Mouse (Mus musculus) hindbrain, embryonic 13.5 days (tissue): ENCODE data around the gene 1700017D01Rik. TPM values are rescaled to one million over a fixed set of nuclear protein-coding genes. Genes with fewer than 3 reads are reported as not detected.
"Not testable (repeated sequence)": the region's sequence is repeated elsewhere in the genome, so short reads cannot be mapped to it uniquely, and the experiment has no call there.

Experiments used
- ATAC-seq: fragments of 200-750 bp; cut with Nextera tagmentation; 2 replicates; pipeline ENCODE4 v1.8.0; 2017; ENCODE audit warnings: moderate TSS enrichment; ENCODE audit not compliant: low FRiP score
- H3K27ac ChIP-seq: fragments of 300-500 bp; sonication (generic); 2 replicates; pipeline ENCODE4 v1.5.1; 2015; ENCODE audit warnings: inconsistent platforms, mild to moderate bottlenecking, moderate library complexity
- H3K27me3 ChIP-seq: fragments of 300-500 bp; sonication (generic); 2 replicates; pipeline ENCODE4 v1.6.1; 2015; ENCODE audit warnings: mild to moderate bottlenecking, inconsistent platforms
- H3K36me3 ChIP-seq: fragments of 300-500 bp; sonication (generic); 2 replicates; pipeline ENCODE4 v1.6.1; 2015; ENCODE audit warnings: mild to moderate bottlenecking, inconsistent platforms
- H3K4me1 ChIP-seq: fragments of 300-500 bp; sonication (generic); replicated peaks from 2 replicates; pipeline ENCODE4 v1.6.1; 2015; ENCODE audit warnings: inconsistent platforms
- H3K4me2 ChIP-seq: fragments of 300-500 bp; sonication (generic); 2 replicates; pipeline ENCODE4 v1.6.1; 2015; ENCODE audit warnings: inconsistent platforms, mild to moderate bottlenecking, moderate library complexity
- H3K4me3 ChIP-seq: fragments of 300-500 bp; sonication (generic); 2 replicates; pipeline ENCODE4 v1.5.1; 2015; ENCODE audit warnings: mild to moderate bottlenecking, inconsistent platforms
- H3K9ac ChIP-seq: fragments of 300-500 bp; sonication (generic); 2 replicates; pipeline ENCODE4 v1.6.1; 2015; ENCODE audit warnings: mild to moderate bottlenecking, inconsistent platforms
- H3K9me3 ChIP-seq: fragments of 300-500 bp; sonication (generic); 2 replicates; pipeline ENCODE4 v1.6.1; 2016; ENCODE audit warnings: inconsistent platforms
- WGBS: fragments of 180-500 bp; shearing (Covaris S2); methylation state at CpG from one replicate; pipeline ENCODE4 v1.1.7; 2015; 5-methylcytosine and 5-hydroxymethylcytosine counted together
- polyA plus RNA-seq: library from polyadenylated mRNA; unstranded; fragments of >200 nt; fragmentation: Nextera tagmentation; extraction: Ambion mirVana; gene quantifications from 2 replicates; pipeline ENCODE4 v1.2.1, GENCODE M21; 2015

The 1700017D01Rik gene
- not detected in 2 replicates for polyA plus RNA-seq

GRCm38 (mm10) chr19:11130776-11131175 is at the start of gene 1700017D01Rik:
1700017D01Rik (minus strand) TSS chr19:11130876.
- H3K4me3 ChIP-seq, H3K4me2 ChIP-seq, H3K4me1 ChIP-seq, H3K9me3 ChIP-seq, H3K27me3 ChIP-seq, H3K36me3 ChIP-seq, ATAC-seq, H3K9ac ChIP-seq, H3K27ac ChIP-seq: not testable (repeated sequence)
- WGBS = 86% methylated on average over 8 of the region's 8 CpGs

GRCm38 (mm10) chr19:11177464-11177863 is 46.8 kb upstream of the 1700017D01Rik start:
- WGBS = 69% methylated on average over 2 of the region's 2 CpGs
- Histone ChIP-seq H3K4me3 (no peak overlapping the region), H3K4me1 (no peaks in the 10 kb centered on the region), H3K27ac (no peak overlapping the region), H3K9ac (no peak overlapping the region), H3K36me3 (no peaks in the 10 kb centered on the region), H3K4me2 (no peak overlapping the region), H3K9me3 (no peaks in the 10 kb centered on the region), H3K27me3 (no peaks in the 10 kb centered on the region)
- peak; percentile 52; the same call in 1 of the 2 replicates for ATAC-seq

DNA sequence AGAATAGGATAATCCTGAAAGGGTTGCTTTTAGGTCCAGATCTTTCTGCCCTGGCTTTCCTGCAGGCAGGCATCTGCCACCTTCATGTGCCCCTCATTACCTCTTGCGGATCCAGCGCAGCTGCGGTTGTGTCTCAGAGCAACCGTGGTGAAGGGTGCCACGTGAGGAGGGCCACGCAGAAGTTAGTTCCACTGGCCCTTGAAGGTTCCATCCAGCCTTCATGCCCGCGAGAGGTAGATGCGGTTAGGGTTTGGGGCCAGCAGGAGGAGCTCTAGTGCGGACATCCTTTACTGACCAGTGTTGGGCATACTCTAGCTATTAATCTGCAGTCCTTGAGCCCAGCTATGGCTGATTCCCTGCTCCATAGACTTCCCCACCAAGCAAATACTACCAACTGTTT is 34.5 kb upstream of the 1700017D01Rik start, which contains the start of gene 1700025F22Rik:
Gene 1700025F22Rik, minus strand, starts transcription at position 149 of the 400 bp plus-strand sequence.
- H3K36me3 ChIP-seq = no peaks in the 10 kb centered on the region
- H3K27ac ChIP-seq = no peak within 1 kb of the TSS
- no peaks in the 10 kb centered on the region for H3K4me1 ChIP-seq
- 35% methylated on average over 10 of the region's 10 CpGs for WGBS
- no peak within 1 kb of the TSS for H3K4me3 ChIP-seq
- no peak for ATAC-seq
- H3K9me3 ChIP-seq = no peaks in the 10 kb centered on the region
- H3K4me2 ChIP-seq = no peak within 1 kb of the TSS
- no peaks in the 10 kb centered on the region for H3K27me3 ChIP-seq
- H3K9ac ChIP-seq = no peak within 1 kb of the TSS

GRCm38 (mm10) chr19:11157890-11158289 is 27.2 kb upstream of the 1700017D01Rik start:
- ATAC-seq, H3K9ac ChIP-seq, H3K4me1 ChIP-seq, H3K36me3 ChIP-seq, H3K27me3 ChIP-seq, H3K4me2 ChIP-seq, H3K4me3 ChIP-seq, H3K9me3 ChIP-seq, H3K27ac ChIP-seq: not testable (repeated sequence)
- 84% methylated on average over 6 of the region's 6 CpGs for whole genome bisulfite sequencing

DNA sequence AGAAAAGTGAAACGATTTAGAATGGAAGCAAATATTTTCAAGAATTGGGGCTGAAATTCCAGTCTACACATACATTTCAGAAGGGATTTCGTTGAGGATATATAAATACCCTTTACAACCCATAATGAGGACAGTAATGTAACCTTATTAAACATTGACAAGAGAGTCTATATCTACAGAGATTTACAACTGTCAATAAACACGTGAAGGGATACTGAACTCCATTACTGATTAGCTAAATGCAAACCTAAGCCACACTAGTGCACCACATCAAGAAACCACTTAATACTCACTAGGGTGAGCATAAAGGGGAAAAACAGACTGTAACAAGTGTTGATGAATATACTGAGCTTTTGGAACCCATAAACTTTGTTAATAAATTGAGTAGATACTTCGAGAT is 4.7 kb upstream of the 1700017D01Rik start:
- Histone ChIP-seq H3K9me3 (no peaks in the 10 kb centered on the region), H3K9ac (no peak overlapping the region), H3K4me1 (no peaks in the 10 kb centered on the region), H3K4me2 (no peak overlapping the region), H3K27me3 (no peaks in the 10 kb centered on the region), H3K36me3 (no peaks in the 10 kb centered on the region), H3K27ac (no peak overlapping the region), H3K4me3 (no peak overlapping the region)
- no peak for ATAC-seq
- WGBS = 75% methylated on average over 4 of the region's 4 CpGs

GRCm38 (mm10) chr19:11134852-11135251 is 4.2 kb upstream of the 1700017D01Rik start:
- WGBS = 89% methylated on average over 2 of the region's 2 CpGs
- H3K9me3 ChIP-seq = no peaks in the 10 kb centered on the region
- H3K4me1 ChIP-seq = no peaks in the 10 kb centered on the region
- no peak for ATAC-seq
- H3K4me2 ChIP-seq = no peak overlapping the region
- no peaks in the 10 kb centered on the region for H3K27me3 ChIP-seq
- H3K9ac ChIP-seq = no peak overlapping the region
- no peaks in the 10 kb centered on the region for H3K36me3 ChIP-seq
- no peak overlapping the region for H3K27ac ChIP-seq
- no peak overlapping the region for H3K4me3 ChIP-seq

DNA sequence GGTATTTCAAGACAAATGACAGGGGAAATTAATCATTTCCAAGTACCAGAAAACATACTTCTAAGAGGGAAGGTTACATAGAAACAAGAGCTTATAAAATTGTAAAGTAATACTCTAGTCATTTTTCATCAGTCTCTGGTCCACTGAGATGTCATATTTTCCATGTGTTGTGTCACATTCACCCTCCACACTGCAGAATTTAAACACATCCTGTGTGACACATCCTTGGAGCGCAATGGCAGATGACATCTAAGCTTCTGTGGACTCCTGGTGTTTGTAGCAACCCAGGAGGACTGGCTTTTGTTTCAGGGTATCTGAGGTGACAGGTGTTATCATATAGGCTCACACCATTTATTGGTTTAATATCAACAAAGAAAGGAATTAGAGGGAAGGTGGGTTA is 974 bp downstream of the 1700017D01Rik start:
- Histone ChIP-seq H3K27me3 (no peaks in the 10 kb centered on the region), H3K27ac (no peak overlapping the region), H3K4me2 (no peak overlapping the region), H3K9me3 (peaks cover 7% of the 10 kb centered on the region), H3K9ac (no peak overlapping the region), H3K4me3 (no peak overlapping the region), H3K36me3 (no peaks in the 10 kb centered on the region), H3K4me1 (no peaks in the 10 kb centered on the region)
- 94% methylated on average over 1 of the region's 1 CpGs for WGBS
- no peak for ATAC-seq

- Histone ChIP-seq H3K4me2 (peak overlapping the region; percentile 48), H3K4me3 (peak overlapping the region; percentile 37)
- H3K27ac ChIP-seq, H3K9me3 ChIP-seq, H3K27me3 ChIP-seq, H3K9ac ChIP-seq, H3K4me1 ChIP-seq, H3K36me3 ChIP-seq: not testable (repeated sequence)
- 1% methylated on average over 19 of the region's 38 CpGs for WGBS
- ATAC-seq = peak; percentile 98
These were observed 9.7 kb downstream of the 1700017D01Rik start for GRCm38 (mm10) chr19:11121016-11121420.

DNA sequence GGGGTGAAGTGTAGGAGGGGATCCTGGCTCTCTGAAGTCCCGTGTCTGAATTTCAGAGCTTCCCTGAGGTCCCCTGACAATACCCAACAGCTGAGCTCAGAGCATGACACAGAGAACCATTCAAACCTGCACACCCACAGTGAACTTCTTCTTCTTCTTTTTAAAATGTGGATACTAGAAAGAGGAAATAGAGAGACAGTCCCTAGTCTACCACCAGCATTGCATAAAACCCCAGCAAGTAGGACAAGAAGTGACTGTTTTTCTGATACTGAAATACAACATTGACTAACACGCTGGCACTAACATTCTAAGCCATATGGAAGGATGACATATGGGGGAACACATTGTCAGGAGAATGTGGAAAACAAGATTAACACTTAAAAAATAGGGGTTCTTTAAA is 11.3 kb downstream of the 1700017D01Rik start:
- Histone ChIP-seq H3K4me3 (no peak overlapping the region), H3K4me2 (no peak overlapping the region), H3K9me3 (no peaks in the 10 kb centered on the region), H3K27ac (no peak overlapping the region), H3K9ac (no peak overlapping the region), H3K36me3 (no peaks in the 10 kb centered on the region), H3K27me3 (no peaks in the 10 kb centered on the region), H3K4me1 (no peaks in the 10 kb centered on the region)
- 90% methylated on average over 2 of the region's 2 CpGs for WGBS
- no peak for ATAC-seq

- 88% methylated on average over 3 of the region's 3 CpGs for WGBS
These were observed 22.9 kb downstream of the 1700017D01Rik start for GRCm38 (mm10) chr19:11107746-11108145.

DNA sequence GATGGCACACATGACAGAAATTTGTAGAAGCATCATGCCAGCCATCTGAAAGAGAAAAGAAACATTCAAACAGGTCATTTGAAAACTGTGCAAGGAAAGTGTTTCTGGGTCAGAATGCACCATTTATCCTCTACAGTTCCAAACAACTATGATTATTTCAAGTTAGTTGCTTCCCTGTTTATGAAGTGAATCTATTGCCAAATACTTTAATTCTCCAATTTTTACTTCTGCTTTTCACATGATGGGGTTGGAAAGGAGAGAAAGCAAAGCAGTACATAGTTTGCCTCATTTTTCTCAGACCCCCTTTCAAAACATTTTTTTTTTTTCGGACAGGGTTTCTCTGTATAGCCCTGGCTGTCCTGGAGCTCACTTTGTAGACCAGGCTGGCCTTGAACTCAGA is 28.8 kb downstream of the 1700017D01Rik start:
- no peak overlapping the region for H3K27ac ChIP-seq
- no peaks in the 10 kb centered on the region for H3K9me3 ChIP-seq
- 88% methylated on average over 1 of the region's 1 CpGs for WGBS
- H3K4me2 ChIP-seq = no peak overlapping the region
- no peaks in the 10 kb centered on the region for H3K27me3 ChIP-seq
- ATAC-seq = no peak
- H3K4me1 ChIP-seq = no peaks in the 10 kb centered on the region
- H3K36me3 ChIP-seq = no peaks in the 10 kb centered on the region
- no peak overlapping the region for H3K4me3 ChIP-seq
- H3K9ac ChIP-seq = no peak overlapping the region

More at GRCm38 (mm10) chr19:11107746-11108145, 22.9 kb downstream of the 1700017D01Rik start:
- no peak for ATAC-seq
- H3K27ac ChIP-seq = no peak overlapping the region
- H3K4me2 ChIP-seq = no peak overlapping the region
- no peaks in the 10 kb centered on the region for H3K9me3 ChIP-seq
- no peaks in the 10 kb centered on the region for H3K36me3 ChIP-seq
- no peak overlapping the region for H3K4me3 ChIP-seq
- no peak overlapping the region for H3K9ac ChIP-seq
- no peaks in the 10 kb centered on the region for H3K4me1 ChIP-seq
- no peaks in the 10 kb centered on the region for H3K27me3 ChIP-seq

DNA sequence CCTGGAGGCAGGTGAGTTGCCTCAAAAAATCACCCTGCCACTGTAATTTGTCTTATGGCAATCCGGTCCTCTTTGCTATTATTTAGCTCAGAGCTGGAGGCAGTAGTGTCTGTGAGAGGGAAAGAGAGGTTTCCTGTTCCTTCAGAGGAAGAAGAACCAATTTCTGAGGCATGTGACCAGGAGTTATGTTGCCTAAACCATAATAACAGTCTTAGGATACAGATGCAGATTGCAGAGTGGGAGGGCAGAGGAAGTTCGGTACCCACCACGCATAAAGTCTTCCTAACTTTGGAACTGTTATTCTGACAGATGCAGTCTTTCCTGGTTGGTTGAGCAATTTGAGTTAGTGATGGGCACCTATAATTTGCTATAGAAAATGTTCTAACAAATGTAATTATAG is 32.3 kb downstream of the 1700017D01Rik start:
- H3K4me2 ChIP-seq = no peak overlapping the region
- H3K4me1 ChIP-seq = no peaks in the 10 kb centered on the region
- H3K27me3 ChIP-seq = peaks cover 3% of the 10 kb centered on the region
- no peak overlapping the region for H3K27ac ChIP-seq
- WGBS = 89% methylated on average over 3 of the region's 3 CpGs
- no peaks in the 10 kb centered on the region for H3K36me3 ChIP-seq
- no peak for ATAC-seq
- H3K4me3 ChIP-seq = no peak overlapping the region
- H3K9me3 ChIP-seq = no peaks in the 10 kb centered on the region
- no peak overlapping the region for H3K9ac ChIP-seq

DNA sequence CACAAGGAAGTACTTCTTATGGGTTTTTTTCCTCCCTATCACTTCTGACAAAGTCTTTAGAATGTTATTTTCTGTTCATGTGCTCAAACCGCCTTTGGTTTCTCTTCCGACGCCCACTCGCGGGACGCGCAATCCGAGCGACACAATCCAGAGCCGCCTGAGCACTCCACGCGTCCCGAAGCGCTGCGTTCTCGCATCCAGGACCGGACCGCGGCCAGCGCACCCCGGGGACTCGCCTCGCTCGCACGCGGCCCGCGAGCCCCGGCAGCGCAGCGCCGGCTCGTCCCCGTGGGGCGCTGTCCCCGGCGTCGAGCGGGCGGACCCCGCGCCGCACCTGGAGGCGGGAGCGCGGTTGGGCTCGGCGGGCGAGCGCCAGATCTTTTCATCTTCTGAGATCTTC is 38.5 kb downstream of the 1700017D01Rik start:
- not testable (repeated sequence) for H3K4me1 ChIP-seq, H3K27ac ChIP-seq, H3K9me3 ChIP-seq, H3K36me3 ChIP-seq
- 0 out of 2 replicates have a peak, but pooled peaks have one; percentile 39 for ATAC-seq
- H3K27me3 ChIP-seq = peaks cover 19% of the 10 kb centered on the region
- WGBS = 4% methylated on average over 50 of the region's 50 CpGs
- 0 out of 2 replicates have a peak overlapping the region, but pooled peaks have one; percentile 13 for H3K9ac ChIP-seq
- H3K4me2 ChIP-seq = peak overlapping the region; percentile 60
- peak overlapping the region; percentile 37 for H3K4me3 ChIP-seq
